Mouse (Mus musculus): ENCODE measurements around the gene Gm45213. TPM values are rescaled to one million over a fixed set of nuclear protein-coding genes. Genes with fewer than 3 reads are reported as not detected.

Gm45213 gene
- polyA plus RNA-seq, 2 experiments: not detected

GRCm38 (mm10) chr7:66090676-66091190, 47.3 kb downstream of the Gm45213 start:
- Histone ChIP-seq H3K27me3 (ENCODE audit: control insufficient read depth, insufficient read depth, low read length) (no peaks in the 10 kb centered on the region), H3K27ac (no peak overlapping the region), H3K9ac (replicated peaks) (no peak overlapping the region), H3K4me2 (ENCODE audit: low read depth) (no peak overlapping the region), H3K36me3 (replicated peaks; ENCODE audit: control insufficient read depth, insufficient read depth, low read depth) (peaks cover 18% of the 10 kb centered on the region), H3K4me3 (ENCODE audit: insufficient read depth in 1 of 2, low read depth in 2 of 2, low read length in 2 of 2) (no peak overlapping the region), H3K9me3 (ENCODE audit: control insufficient read depth, low read length) (no peaks in the 10 kb centered on the region), H3K4me1 (replicated peaks; ENCODE audit: control insufficient read depth in 2 of 2, insufficient read depth in 2 of 2, low read length in 1 of 2) (no peaks in the 10 kb centered on the region)
- TF ChIP-seq EP300 (IDR thresholded peaks at IDR 0.05; ENCODE audit: low read depth) (no peak), CTCF (IDR thresholded peaks at IDR 0.05; ENCODE audit: low read depth) (no peak)
- ATAC-seq (ENCODE audit: insufficient read depth) (no peak), DNase-seq (ENCODE audit: low read depth in 3 of 3, low spot score in 3 of 3) (no peak)
- 82% methylated on average over 11 of the region's 11 CpGs for WGBS (ENCODE audit: insufficient replicate concordance)

- no peaks in the 10 kb centered on the region for H3K27me3 ChIP-seq (ENCODE audit: control insufficient read depth, insufficient read depth, low read length)
- no peaks in the 10 kb centered on the region for H3K4me1 ChIP-seq (replicated peaks; ENCODE audit: control insufficient read depth in 2 of 2, insufficient read depth in 2 of 2, low read length in 1 of 2)
- no peak for TF ChIP-seq EP300 (IDR thresholded peaks at IDR 0.05; ENCODE audit: low read depth)
- no peak for TF ChIP-seq CTCF (IDR thresholded peaks at IDR 0.05; ENCODE audit: low read depth)
- no peaks in the 10 kb centered on the region for H3K9me3 ChIP-seq (ENCODE audit: control insufficient read depth, low read length)
- H3K4me3 ChIP-seq (ENCODE audit: insufficient read depth in 1 of 2, low read depth in 2 of 2, low read length in 2 of 2): no peak overlapping the region
- no peak overlapping the region for H3K9ac ChIP-seq (replicated peaks)
- peaks cover 18% of the 10 kb centered on the region for H3K36me3 ChIP-seq (replicated peaks; ENCODE audit: control insufficient read depth, insufficient read depth, low read depth)
- ATAC-seq (ENCODE audit: insufficient read depth): 0 out of 2 replicates have a peak, but pooled peaks have one; percentile 15
- WGBS (ENCODE audit: insufficient replicate concordance): 65% methylated on average over 7 of the region's 7 CpGs
- H3K4me2 ChIP-seq (ENCODE audit: low read depth): no peak overlapping the region
- H3K27ac ChIP-seq: no peak overlapping the region
- DNase-seq (ENCODE audit: low read depth in 3 of 3, low spot score in 3 of 3): no peak
Measured at GRCm38 (mm10) chr7:66091553-66091952, 48.2 kb downstream of the Gm45213 start.

GRCm38 (mm10) chr7:66092656-66093055, 49.3 kb downstream of the Gm45213 start:
- WGBS (ENCODE audit: insufficient replicate concordance): 71% methylated on average over 8 of the region's 8 CpGs
- Histone ChIP-seq H3K4me2 (ENCODE audit: low read depth) (no peak overlapping the region), H3K27ac (no peak overlapping the region), H3K9ac (replicated peaks) (no peak overlapping the region), H3K36me3 (replicated peaks; ENCODE audit: control insufficient read depth, insufficient read depth, low read depth) (peaks cover 15% of the 10 kb centered on the region), H3K27me3 (ENCODE audit: control insufficient read depth, insufficient read depth, low read length) (no peaks in the 10 kb centered on the region), H3K9me3 (ENCODE audit: control insufficient read depth, low read length) (no peaks in the 10 kb centered on the region), H3K4me1 (replicated peaks; ENCODE audit: control insufficient read depth in 2 of 2, insufficient read depth in 2 of 2, low read length in 1 of 2) (no peaks in the 10 kb centered on the region), H3K4me3 (ENCODE audit: insufficient read depth in 1 of 2, low read depth in 2 of 2, low read length in 2 of 2) (no peak overlapping the region)
- TF ChIP-seq EP300 (IDR thresholded peaks at IDR 0.05; ENCODE audit: low read depth): no peak
- no peak for DNase-seq (ENCODE audit: low read depth in 3 of 3, low spot score in 3 of 3)
- no peak for ATAC-seq (ENCODE audit: insufficient read depth)

GRCm38 (mm10) chr7:66094141-66094540, 50.7 kb downstream of the Gm45213 start:
- no peak for TF ChIP-seq EP300 (IDR thresholded peaks at IDR 0.05; ENCODE audit: low read depth)
- TF ChIP-seq CTCF (IDR thresholded peaks at IDR 0.05; ENCODE audit: low read depth): no peak
- Histone ChIP-seq H3K36me3 (replicated peaks; ENCODE audit: control insufficient read depth, insufficient read depth, low read depth) (peaks cover 3% of the 10 kb centered on the region), H3K27ac (no peak overlapping the region), H3K9ac (replicated peaks) (no peak overlapping the region), H3K4me3 (ENCODE audit: insufficient read depth in 1 of 2, low read depth in 2 of 2, low read length in 2 of 2) (no peak overlapping the region), H3K4me1 (replicated peaks; ENCODE audit: control insufficient read depth in 2 of 2, insufficient read depth in 2 of 2, low read length in 1 of 2) (no peaks in the 10 kb centered on the region), H3K9me3 (ENCODE audit: control insufficient read depth, low read length) (no peaks in the 10 kb centered on the region), H3K4me2 (ENCODE audit: low read depth) (no peak overlapping the region), H3K27me3 (ENCODE audit: control insufficient read depth, insufficient read depth, low read length) (no peaks in the 10 kb centered on the region)
- WGBS (ENCODE audit: insufficient replicate concordance): 63% methylated on average over 5 of the region's 5 CpGs
- DNase-seq (ENCODE audit: low read depth in 3 of 3, low spot score in 3 of 3) (no peak), ATAC-seq (ENCODE audit: insufficient read depth) (no peak)

GRCm38 (mm10) chr7:66098803-66099202, 55.4 kb downstream of the Gm45213 start:
- no peaks in the 10 kb centered on the region for H3K4me1 ChIP-seq (replicated peaks; ENCODE audit: control insufficient read depth in 2 of 2, insufficient read depth in 2 of 2, low read length in 1 of 2)
- ATAC-seq (ENCODE audit: insufficient read depth) (no peak), DNase-seq (ENCODE audit: low read depth in 3 of 3, low spot score in 3 of 3) (no peak)
- H3K27me3 ChIP-seq (ENCODE audit: control insufficient read depth, insufficient read depth, low read length): no peaks in the 10 kb centered on the region; the same call in 1 of the 2 replicates
- no peaks in the 10 kb centered on the region for H3K36me3 ChIP-seq (replicated peaks; ENCODE audit: control insufficient read depth, insufficient read depth, low read depth)
- no peak overlapping the region for H3K9ac ChIP-seq (replicated peaks)
- H3K4me3 ChIP-seq (ENCODE audit: insufficient read depth in 1 of 2, low read depth in 2 of 2, low read length in 2 of 2): no peak overlapping the region
- H3K9me3 ChIP-seq (ENCODE audit: control insufficient read depth, low read length): no peaks in the 10 kb centered on the region
- WGBS (ENCODE audit: insufficient replicate concordance): 58% methylated on average over 7 of the region's 7 CpGs
- TF ChIP-seq CTCF (IDR thresholded peaks at IDR 0.05; ENCODE audit: low read depth) (no peak), EP300 (IDR thresholded peaks at IDR 0.05; ENCODE audit: low read depth) (no peak)
- H3K4me2 ChIP-seq (ENCODE audit: low read depth): no peak overlapping the region
- no peak overlapping the region for H3K27ac ChIP-seq

All from liver, embryonic 14.5 days (tissue).